Mouse (Mus musculus) heart, adult 11 months (tissue): ENCODE measurements around the gene Gnas.

Source experiments
- DNase-seq: peaks from one replicate; pipeline ENCODE4 v3.0.0; 2022

Gnas gene

DNA sequence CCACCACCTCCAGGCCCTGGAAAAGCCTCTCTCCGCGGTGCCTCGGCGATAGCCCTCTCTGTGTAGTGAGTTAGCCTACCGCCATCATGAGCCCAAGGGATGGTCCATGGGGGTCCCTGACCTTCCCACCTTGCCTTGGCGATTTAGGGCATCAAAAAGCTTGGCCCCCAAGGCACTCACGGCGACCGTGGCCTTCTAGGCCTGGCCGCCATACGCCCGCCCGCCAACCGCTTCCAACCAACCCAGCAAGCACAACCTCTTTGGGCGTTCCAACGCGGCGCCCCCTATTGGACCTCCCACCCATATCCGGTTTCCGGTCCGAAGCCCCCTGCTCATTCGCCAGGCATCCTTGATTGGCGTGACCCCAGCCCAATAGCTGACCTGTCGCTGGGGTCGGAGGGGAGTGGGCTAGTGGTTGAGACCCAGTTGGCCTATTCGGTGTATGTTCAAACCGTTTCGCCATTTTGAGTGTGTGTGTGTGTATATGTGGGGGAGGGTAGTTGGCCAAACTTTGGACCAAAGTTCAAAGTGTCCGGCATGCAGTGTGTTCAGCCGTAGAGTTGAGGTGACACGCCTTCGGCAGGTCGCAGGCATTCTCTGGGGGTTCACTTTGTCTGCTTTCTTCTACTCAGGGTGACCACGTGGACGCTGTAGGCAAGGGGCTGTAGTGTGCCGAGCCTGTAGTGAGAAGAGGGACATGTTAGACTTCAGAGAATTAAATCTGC, 11.2 kb downstream of the Gnas start:
- DNase-seq: peak; percentile 94

DNA sequence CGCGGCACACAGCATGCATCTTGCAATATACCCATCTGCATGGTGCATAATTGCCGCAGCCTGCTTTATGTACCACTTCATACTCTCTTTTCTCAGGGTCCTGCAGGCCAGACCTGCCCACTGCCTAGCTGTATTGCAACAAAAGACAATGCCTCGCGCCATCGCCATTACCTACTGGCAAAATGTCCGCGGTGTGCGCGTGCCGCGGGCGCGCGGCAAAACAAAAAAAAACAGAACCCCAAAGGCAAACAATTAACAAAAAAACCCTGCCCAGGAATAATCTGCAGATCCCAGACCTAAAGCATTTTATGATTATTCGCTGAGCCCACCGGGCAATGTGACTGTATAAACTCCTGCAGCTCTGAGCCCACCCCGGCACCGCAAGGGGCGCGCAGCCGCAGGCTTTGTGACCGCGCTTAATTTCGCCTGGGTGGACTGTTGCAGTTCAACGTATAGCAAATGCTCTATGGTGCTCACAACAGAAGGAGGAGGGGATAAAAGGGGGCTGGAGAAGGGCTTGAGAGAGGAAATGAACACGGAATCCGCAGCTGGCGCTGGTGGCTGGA, 11.9 kb downstream of the Gnas start:
- no peak for DNase-seq

DNA sequence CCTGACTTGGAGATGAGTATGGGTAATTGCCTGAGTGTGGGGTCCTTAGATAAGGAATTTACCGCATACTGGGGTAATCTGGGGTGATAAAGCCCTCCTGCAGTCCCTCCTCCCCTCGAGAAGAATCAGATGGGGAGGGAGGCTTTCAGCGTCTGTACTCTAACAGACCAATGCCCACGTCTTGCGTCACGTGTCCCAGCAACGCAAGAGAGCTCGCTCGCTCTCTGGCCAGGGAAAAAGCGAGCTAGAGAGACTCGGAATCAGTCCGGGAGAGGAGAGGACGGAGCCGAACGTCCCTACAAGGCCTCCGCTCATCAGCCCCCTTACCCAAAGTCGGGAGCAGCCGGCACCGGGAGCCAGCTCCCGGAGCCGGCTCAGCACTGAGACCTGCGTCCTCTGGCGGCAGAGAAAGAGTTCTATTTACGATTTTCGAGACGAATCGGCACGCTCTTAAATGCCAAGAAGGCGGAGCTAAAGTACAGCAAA, 13.0 kb downstream of the Gnas start:
- DNase-seq: peak; percentile 84

DNA sequence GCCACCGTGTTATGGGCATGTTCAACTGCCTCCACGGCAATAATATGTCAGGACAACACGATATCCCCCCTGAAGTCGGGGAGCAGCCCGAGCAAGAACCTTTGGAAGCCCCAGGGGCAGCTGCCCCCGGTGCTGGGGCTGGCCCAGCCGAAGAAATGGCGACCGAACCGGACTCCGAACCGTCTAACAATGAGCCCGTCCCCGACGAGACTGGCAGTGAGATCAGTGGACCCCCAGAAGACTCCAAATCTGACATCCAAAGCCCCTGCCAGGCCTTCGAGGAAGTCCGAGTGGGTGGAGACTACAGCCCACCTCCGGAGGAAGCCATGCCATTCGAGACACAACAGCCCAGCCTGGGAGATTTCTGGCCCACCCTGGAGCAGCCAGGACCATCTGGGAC, 13.7 kb downstream of the Gnas start:
- DNase-seq: peak; percentile 87

DNA sequence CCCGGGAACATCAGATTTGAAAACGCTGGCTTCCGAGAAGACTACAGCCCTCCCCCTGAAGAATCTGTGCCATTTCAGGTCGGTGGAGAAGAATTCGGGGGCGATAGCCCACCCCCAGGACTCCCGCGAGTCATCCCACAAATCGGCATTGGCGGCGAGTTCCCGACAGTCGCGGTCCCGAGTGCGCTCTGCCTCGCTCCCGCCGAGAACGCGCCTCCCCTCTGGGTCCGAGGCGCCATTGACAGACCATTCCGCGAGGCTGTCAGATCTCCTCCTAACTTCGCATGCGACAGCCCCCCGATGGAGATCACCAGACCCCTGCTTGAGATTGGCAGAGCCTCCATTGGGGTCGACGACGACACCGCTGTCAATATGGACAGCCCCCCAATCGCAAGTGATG, 14.4 kb downstream of the Gnas start:
- DNase-seq: peak; percentile 82

DNA sequence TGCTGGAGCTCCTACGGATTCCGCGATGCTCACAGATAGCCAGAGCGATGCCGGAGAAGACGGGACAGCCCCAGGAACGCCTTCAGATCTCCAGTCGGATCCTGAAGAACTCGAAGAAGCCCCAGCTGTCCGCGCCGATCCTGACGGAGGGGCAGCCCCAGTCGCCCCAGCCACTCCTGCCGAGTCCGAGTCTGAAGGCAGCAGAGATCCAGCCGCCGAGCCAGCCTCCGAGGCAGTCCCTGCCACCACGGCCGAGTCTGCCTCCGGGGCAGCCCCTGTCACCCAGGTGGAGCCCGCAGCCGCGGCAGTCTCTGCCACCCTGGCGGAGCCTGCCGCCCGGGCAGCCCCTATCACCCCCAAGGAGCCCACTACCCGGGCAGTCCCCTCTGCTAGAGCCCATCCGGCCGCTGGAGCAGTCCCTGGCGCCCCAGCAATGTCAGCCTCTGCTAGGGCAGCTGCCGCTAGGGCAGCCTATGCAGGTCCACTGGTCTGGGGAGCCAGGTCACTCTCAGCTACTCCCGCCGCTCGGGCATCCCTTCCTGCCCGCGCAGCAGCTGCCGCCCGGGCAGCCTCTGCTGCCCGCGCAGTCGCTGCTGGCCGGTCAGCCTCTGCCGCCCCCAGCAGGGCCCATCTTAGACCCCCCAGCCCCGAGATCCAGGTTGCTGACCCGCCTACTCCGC, 15.1 kb downstream of the Gnas start:
- peak; percentile 84 for DNase-seq

DNA sequence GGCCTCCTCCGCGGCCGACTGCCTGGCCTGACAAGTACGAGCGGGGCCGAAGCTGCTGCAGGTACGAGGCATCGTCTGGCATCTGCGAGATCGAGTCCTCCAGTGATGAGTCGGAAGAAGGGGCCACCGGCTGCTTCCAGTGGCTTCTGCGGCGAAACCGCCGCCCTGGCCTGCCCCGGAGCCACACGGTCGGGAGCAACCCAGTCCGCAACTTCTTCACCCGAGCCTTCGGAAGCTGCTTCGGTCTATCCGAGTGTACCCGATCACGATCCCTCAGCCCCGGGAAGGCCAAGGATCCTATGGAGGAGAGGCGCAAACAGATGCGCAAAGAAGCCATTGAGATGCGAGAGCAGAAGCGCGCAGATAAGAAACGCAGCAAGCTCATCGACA, 15.6 kb downstream of the Gnas start:
- no peak for DNase-seq

DNA sequence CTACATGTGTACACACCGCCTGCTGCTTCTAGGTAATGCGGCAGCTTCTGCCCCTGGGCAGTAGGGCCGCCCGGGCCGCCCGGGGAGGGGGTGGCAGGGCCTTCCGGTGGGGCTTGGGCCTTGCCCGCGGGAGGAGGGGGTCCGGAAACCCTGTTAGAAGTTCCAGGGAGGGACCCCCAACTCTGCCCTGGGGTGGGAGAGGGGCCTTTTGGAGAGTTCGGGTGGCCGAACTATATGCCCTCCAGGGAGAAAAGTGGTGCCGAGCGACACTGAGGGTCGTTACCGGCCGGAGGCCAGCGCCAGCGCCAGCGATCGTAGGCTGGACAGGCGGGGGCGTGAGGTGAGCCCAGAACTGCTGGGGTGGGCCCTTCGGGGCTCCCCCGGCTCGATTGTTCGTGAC, 16.1 kb downstream of the Gnas start:
- DNase-seq: peak; percentile 87

DNA sequence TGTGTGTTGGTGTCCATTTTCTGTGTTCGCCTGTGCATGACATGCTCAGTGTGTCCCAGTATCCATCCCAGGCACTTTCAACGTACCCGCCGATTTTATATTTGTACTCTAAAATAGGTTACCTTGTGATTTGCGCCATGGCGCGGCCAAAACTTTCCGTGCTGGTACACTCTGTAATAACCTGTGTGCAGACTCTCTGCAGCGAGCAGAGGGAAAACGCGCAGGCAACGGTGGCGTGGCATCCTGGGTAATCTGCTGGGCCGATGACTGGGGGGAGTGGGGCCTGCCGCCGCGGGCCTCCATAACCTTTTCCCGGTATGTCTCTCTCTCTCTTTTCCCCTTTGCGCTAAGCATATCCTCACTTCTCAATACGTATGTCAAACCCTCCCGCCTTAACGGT, 16.5 kb downstream of the Gnas start:
- DNase-seq: peak; percentile 70

DNA sequence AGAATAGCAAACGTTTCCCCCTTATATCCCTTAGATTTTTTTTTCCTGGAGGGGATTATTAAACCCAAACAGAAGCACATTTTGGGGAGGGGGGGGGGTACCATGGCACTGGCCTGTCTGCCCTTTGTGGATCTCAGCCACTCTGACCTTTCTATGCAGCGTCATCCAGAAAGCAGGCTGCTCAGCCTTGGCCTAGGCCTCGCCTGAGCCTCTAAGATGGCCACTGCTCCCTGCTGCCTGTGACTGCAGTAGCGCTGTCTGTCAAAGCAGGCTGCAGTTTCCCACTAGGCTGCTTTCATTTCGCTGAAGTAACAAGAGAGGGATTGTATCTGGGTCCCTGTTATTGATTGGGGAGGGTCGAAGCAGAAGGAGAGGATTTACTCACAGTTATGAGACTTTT, 18.4 kb downstream of the Gnas start:
- DNase-seq: peak; percentile 78

DNA sequence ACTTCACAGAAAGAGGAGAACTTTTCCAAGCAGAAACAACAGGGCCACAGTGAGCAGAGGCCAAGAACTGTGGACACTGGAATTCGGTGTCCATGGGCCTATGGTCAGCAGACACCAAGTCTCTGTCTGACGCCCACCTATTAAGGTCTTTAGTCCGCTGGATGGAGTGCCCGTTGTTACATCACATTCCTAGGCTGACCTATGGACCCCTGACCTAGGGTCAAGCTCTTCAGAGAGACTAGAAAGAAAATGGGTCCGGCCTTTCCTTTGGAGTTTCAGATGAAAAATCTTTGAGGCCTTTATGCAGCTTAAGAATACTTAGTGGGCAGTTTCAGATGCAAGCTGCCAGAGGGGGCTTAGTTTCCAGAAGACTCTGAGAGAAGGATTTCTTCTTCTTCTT, 21.5 kb downstream of the Gnas start:
- peak; percentile 31 for DNase-seq

DNA sequence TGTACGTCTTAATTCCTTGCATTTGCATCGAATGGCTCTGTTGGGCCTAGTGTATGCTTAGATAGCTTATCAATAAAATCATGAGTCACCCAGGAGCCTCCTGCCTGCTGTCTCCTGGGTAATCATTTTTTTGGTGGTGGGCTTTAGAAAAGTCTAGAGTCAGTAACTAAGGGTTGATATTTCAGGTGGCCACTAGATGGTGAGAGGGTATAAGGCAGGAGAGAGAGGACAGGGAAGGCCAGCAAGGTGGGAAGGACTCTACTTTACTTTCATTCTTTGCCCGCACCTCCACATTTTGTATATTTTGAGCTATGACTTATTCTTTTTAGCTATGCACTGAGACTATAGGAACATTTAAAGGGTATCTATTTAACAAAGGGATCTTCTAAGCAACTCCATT, 23.8 kb downstream of the Gnas start:
- DNase-seq: peak; percentile 3

DNA sequence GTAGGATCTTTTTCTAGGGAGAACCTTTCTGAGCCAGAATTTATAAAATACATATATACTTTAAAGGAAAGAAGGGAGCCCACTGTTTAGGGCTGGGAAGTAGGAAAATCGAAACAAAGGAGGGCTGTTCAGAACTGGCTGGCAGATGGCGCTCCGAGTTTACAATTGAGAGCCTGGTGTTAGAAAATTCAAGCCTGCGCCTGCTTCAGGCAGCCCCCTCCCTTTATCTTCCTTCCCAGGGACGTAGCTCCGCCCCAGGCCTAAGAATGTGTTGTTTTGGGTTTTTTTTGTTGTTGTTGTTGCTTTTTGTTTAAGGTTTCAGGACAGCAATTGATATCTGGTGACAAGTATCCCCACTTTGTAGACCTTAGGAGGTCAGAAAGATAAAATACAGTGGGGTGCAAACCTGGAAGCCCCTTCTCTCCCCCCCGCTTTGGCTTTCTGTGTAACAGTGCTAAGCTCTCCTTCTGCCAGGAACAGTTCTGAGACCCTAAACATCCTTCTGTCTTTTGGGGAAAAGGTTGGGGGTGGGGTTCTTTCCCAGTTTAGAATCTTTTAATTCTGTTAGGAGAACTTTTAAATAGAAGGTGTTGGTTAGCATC, 26.9 kb downstream of the Gnas start:
- peak; percentile 86 for DNase-seq

DNA sequence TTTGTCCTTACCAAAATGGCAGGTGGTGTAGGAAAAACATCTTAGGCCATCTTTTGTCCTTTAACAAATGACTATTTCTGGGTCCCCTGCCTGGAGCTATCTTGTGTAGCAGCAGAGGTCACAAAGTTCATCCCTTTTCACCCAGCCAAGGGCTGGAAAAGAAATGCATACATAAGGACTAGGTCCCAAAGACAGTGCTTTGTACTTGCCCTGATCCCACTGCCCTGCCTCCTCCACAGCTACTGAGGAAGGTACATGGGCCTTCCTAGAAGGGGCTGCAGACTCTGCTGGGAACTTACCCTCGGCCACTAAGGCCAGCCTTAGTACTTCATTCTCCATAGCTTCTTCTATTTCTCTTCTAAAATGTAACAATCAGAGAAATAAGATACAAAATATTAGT, 27.5 kb downstream of the Gnas start:
- DNase-seq: peak; percentile 58

DNA sequence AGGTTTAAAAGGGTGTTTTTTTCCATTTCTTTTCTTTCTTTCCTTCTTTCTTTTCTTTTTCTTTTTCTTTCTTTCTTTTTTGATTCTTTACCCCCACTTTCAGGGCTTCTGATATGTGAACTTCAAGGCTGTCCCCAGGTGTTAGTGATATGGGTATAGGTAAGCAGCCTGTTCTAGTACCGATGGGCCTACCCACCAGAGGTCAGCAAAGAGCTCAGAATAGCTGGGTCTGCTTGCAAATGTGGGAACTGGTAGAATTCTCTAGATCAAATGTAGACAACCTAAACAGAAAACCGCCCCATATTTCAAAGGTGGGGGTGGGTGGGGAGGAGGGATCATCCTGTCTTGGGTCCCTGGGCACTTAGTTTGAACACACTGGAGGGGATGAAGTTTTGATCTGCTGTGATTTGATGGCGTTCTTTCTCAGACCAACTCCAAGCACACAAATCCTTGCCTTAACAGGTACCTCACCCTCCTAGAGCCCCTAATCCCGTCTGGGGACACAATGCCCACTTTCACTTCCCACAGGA, 28.1 kb downstream of the Gnas start:
- peak; percentile 95 for DNase-seq

DNA sequence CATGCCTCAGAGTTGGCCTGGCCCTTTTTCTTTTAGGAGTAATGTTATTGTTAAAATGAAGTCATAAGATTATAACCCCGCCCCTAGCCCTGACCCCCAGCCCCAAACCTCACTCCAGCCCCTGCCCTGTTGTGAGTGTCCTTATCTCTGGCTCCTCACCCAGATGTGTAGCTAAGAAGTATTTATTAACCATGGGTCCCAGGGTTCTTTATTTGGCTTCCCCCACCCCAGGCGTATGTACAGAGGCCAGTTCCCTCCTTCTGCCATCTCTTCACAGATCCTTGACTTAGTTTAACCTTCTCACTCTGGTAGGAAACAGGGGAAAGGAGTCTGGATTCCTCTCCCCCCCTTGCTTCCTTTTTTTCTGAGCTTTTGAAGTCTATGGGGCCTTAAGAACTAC, 28.5 kb downstream of the Gnas start:
- DNase-seq: no peak

DNA sequence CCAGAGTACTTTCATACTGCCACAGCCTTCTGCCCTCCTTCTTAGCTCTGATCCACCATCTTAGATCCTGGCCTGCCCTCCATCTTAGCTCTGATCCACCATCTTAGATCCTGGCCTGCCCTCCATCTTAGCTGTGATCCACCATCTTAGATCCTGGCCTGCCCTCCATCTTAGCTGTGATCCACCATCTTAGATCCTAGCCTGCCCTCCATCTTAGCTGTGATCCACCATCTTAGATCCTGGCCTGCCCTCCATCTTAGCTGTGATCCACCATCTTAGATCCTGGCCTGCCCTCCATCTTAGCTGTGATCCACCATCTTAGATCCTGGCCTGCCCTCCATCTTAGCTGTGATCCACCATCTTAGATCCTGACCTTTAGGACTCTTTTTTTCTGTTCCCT, 31.3 kb downstream of the Gnas start:
- peak; percentile 51 for DNase-seq

DNA sequence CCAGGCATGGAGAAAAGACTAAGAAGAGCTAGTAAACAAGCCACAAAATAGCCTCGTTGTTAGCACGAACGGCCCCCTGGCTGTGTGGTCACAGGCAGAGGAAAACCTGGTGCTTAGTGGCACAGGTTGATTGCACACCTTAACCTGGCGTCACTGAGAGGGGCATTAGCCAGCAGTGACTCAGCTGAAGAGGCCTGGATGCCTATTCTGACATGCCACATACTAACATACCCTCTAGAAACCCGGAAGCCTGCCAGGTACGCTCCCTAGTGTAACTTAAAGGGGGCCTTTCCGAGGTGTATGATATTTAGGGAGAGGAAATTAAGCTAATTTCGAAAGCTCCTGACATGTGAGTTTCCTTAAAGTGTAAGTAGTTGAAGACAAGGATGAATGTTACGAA, 32.5 kb downstream of the Gnas start:
- peak; percentile 75 for DNase-seq

DNA sequence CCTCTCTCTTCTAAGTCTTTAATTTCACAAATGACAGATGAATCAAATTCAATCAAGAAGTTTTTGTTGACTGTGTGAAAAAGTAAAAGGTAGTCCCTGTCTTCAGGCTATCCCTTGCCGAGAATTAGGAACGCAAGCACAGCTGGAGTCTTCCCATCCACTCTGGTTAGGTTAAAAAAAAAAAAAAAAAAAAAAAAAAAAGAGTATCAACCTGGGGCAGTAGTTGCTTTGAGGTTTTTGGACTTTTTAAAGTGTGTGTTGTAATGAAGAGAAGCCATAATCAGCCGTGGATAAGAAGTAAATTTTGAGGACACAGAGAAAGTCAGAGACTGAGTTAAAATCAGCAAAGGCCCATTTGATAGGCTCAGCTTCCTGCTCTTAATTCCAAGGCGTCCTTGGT, 41.9 kb downstream of the Gnas start:
- DNase-seq: no peak

DNA sequence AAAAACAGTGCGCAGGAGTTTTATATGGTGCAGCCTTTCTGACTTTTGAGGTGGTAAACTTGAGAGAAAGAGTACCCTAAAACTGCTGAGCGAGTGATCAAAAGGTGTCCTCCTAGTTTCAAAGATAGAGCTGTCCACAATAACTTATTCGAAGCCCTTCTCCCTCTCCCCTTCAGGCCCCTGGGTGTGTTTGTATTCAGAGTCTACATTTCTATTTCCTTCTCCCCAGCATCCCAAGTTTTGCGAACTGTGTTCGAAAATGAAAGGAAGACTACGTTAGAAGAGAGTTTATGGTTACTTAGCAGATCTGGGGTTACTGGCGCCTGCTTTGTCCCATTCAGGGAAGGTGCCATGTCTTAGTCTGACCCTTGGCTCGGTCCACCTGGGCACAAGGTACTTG, 42.4 kb downstream of the Gnas start:
- no peak for DNase-seq

DNA sequence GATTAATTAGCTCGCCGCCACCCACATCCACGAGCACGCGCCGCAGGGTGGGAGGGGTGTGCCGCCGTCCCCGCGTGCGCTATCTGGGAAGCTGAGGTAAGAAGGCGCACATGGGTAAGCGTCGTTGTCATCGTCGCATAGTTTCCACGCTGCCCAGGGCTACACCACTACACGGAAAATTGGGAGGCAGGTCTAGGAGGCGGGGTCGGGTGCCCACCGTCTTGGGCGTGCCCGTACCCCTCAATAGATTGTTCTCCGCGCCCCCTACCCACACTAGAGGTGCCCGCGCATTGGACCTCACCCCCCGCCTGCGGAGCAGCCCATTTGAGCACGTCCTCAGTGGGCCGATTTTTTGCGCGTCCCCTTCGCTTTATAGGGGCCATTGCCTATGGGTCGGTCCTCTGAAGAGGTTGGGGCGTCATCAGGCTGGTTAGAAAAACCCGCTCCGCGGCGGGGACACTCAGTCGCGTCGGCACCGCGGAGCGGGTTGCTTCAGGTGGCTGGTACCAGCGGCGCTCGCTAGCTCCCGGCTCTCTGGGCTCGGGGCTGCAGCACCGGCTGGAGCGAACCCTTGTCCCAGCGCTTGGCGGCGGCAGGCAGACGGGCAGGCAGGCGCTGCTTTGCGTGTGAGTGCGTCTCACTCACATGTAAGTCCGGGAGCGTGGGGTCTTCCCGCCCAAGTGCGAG, 43.3 kb downstream of the Gnas start:
- peak; percentile 98 for DNase-seq

DNA sequence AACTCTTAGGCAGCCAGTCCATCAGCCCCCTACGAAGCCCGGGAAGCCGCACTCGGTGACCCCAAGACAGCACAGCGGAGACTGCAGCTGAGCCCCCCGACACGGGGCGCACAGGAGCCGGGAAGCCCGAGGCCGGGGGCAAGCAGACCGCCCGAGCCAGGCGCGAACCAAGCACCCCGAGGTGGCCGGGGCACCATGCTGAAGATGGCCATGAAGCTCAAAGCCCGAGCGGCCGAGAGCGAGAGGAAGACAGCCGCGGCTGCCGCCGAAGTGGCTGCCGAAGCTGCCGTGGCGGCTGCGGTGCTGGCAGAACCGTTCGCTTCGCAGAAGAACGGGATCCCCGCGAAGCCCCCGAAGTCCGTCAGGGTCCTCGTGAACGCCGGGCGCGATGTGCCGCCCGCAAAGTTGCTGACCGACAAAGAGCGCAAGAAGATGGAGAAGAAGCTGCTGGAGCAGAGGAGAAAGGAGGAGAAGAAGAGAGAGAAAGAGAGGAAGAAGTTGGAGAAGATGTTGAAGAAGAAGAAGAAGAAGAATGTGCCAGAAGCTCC, 44.3 kb downstream of the Gnas start:
- peak; percentile 92 for DNase-seq
